Mouse (Mus musculus): ENCODE results near the gene Bod1l. TPM values are rescaled to one million over a fixed set of nuclear protein-coding genes. Genes with fewer than 3 reads are reported as not detected.

Bod1l gene
- total and polyA plus RNA-seq, 3 experiments, result 8.9 to 16.5 (median 15.4) TPM

DNA sequence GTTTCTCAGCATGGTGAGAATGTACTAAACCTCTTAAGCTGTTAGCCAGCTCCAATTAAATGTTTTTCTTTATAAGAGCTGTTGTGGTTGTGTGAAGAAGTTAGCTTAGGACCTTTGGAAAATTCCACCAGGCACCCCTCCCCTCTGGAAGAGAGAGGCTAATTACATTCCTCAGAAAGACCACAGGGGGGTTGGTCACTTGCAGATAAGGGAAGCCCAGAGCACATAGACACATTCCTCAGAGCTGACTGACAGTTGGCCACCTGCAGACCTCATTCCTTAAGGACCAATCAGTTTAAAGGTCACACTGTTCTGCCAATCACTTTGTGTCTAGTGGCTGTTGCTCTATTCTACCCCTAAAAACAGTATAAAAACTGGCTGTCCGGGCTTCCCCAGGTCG lies 11.7 kb upstream of the Bod1l start:
- H3K4me1 ChIP-seq (ENCODE audit: control insufficient read depth in 1 of 2, insufficient read depth in 2 of 2), result peaks cover 0 to 6% of the 10 kb centered on the region in 2 experiments; a peak in 1 of 4 replicates
- TF ChIP-seq USF1 (IDR thresholded peaks at IDR 0.05; ENCODE audit: low read depth, low read length) (no peak), POLR2A (IDR thresholded peaks at IDR 0.05; ENCODE audit: low read depth, low read length) (no peak), RAD21 (IDR thresholded peaks at IDR 0.05; ENCODE audit: low read depth, low read length) (no peak), NELFE (IDR thresholded peaks at IDR 0.05; ENCODE audit: low read depth, low read length) (no peak), SIN3A (IDR thresholded peaks at IDR 0.05; ENCODE audit: low read length) (no peak), JUND (conservative IDR thresholded peaks at IDR 0.05; ENCODE audit: low read depth, low read length) (no peak), GABPA (IDR thresholded peaks at IDR 0.05; ENCODE audit: insufficient replicate concordance, low read depth, low read length) (no peak)
- H3K9ac ChIP-seq (ENCODE audit: insufficient read depth, low read depth), result no peak overlapping the region
- dilution Hi-C loops (cut with MboI; ENCODE audit: extremely low pct_ligation_motif_present, extremely low pct_unique_long_range_greater_than_20kb, low sequenced_read_pairs) (no loop called here), in situ Hi-C loops (cut with MboI; ENCODE audit: low pct_ligation_motif_present, low pct_unique_long_range_greater_than_20kb, low sequenced_read_pairs) (no loop called here)
- no peak for DNase-seq (ENCODE audit: extremely low read depth)
- no peaks in the 10 kb centered on the region for H3K9me3 ChIP-seq (replicated peaks; ENCODE audit: low read length)
- no peaks in the 10 kb centered on the region for H3K36me3 ChIP-seq (replicated peaks in 1 of 2; ENCODE audit: control insufficient read depth in 1 of 2, insufficient read depth in 1 of 2, low read length in 1 of 2)
- no peak overlapping the region for H3K4me2 ChIP-seq (ENCODE audit: insufficient read depth, low read depth, poor library complexity, severe bottlenecking)
- H3K4me3 ChIP-seq (replicated peaks in 1 of 3; ENCODE audit: low read depth in 2 of 3, low read length in 2 of 3, poor library complexity in 1 of 3), result no peak overlapping the region
- no peak overlapping the region for H3K27ac ChIP-seq (ENCODE audit: insufficient read depth, low read depth)
- no peaks in the 10 kb centered on the region for H3K79me2 ChIP-seq (replicated peaks; ENCODE audit: control insufficient read depth, extremely low read depth, insufficient read depth, poor library complexity, severe bottlenecking)
- H3K27me3 ChIP-seq (replicated peaks), result no peaks in the 10 kb centered on the region

DNA sequence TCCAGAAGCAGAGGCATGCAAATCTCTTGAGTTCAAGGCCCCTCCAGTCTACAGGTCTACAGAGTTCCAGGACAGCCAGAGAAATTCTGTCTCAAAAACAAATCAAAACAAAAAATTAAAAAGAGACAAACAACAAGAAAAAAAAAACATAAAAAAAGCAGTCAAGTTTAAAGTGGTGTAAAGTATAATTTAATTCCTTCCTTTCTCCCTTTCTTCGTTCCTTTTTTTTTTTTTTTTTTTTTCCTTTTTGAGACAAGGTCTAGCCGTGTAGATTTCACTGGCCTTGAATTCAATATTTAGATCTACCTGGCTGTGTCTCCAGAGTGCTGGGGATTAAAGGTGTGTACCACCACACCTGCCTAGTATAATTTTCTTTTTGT lies 1.4 kb upstream of the Bod1l start:
- peak overlapping the region; percentile 54 for H3K9ac ChIP-seq (ENCODE audit: insufficient read depth, low read depth)
- H3K4me3 ChIP-seq (replicated peaks in 1 of 3; ENCODE audit: low read depth in 2 of 3, low read length in 2 of 3, poor library complexity in 1 of 3), result peak overlapping the region; percentile 57 to 70 (median 64)
- no peak for DNase-seq (ENCODE audit: extremely low read depth)
- H3K79me2 ChIP-seq (replicated peaks; ENCODE audit: control insufficient read depth, extremely low read depth, insufficient read depth, poor library complexity, severe bottlenecking), result peaks cover 23% of the 10 kb centered on the region
- peaks cover 10 to 23% of the 10 kb centered on the region in 2 experiments for H3K4me1 ChIP-seq (ENCODE audit: control insufficient read depth in 1 of 2, insufficient read depth in 2 of 2)
- peaks cover 3 to 11% of the 10 kb centered on the region in 2 experiments for H3K36me3 ChIP-seq (replicated peaks in 1 of 2; ENCODE audit: control insufficient read depth in 1 of 2, insufficient read depth in 1 of 2, low read length in 1 of 2)
- H3K4me2 ChIP-seq (ENCODE audit: insufficient read depth, low read depth, poor library complexity, severe bottlenecking), result peak overlapping the region; percentile 93
- H3K9me3 ChIP-seq (replicated peaks; ENCODE audit: low read length), result no peaks in the 10 kb centered on the region
- TF ChIP-seq SIN3A (IDR thresholded peaks at IDR 0.05; ENCODE audit: low read length) (peak; percentile 29; the same call in 1 of the 2 replicates), RAD21 (IDR thresholded peaks at IDR 0.05; ENCODE audit: low read depth, low read length) (no peak), HCFC1 (IDR thresholded peaks at IDR 0.05; ENCODE audit: low read depth, low read length) (0 out of 2 replicates have a peak, but pooled peaks have one; percentile 22), CHD1 (IDR thresholded peaks at IDR 0.05; ENCODE audit: low read depth, low read length) (0 out of 2 replicates have a peak, but pooled peaks have one; percentile 39), USF1 (IDR thresholded peaks at IDR 0.05; ENCODE audit: low read depth, low read length) (no peak), ZNF384 (IDR thresholded peaks at IDR 0.05; ENCODE audit: low read depth, low read length) (peak; percentile 76; the same call in 1 of the 2 replicates), POLR2A (IDR thresholded peaks at IDR 0.05; ENCODE audit: low read depth, low read length) (no peak), ZKSCAN1 (IDR thresholded peaks at IDR 0.05; ENCODE audit: borderline replicate concordance, low read depth, low read length) (no peak), MYC (IDR thresholded peaks at IDR 0.05; ENCODE audit: low read depth, low read length) (no peak), POLR2AphosphoS2 (IDR thresholded peaks at IDR 0.05; ENCODE audit: low read depth, low read length) (no peak), NELFE (IDR thresholded peaks at IDR 0.05; ENCODE audit: low read depth, low read length) (no peak)
- dilution Hi-C loops (cut with MboI; ENCODE audit: extremely low pct_ligation_motif_present, extremely low pct_unique_long_range_greater_than_20kb, low sequenced_read_pairs) (no loop called here), in situ Hi-C loops (cut with MboI; ENCODE audit: low pct_ligation_motif_present, low pct_unique_long_range_greater_than_20kb, low sequenced_read_pairs) (no loop called here)
- no peaks in the 10 kb centered on the region for H3K27me3 ChIP-seq (replicated peaks)
- peak overlapping the region; percentile 55; the same call in 1 of the 2 replicates for H3K27ac ChIP-seq (ENCODE audit: insufficient read depth, low read depth)

Measured in CH12.LX (cell line).